Mouse (Mus musculus) heart, embryonic 14.5 days (tissue): ENCODE data around the gene Vwa8. TPM values are rescaled to one million over a fixed set of nuclear protein-coding genes. Genes with fewer than 3 reads are reported as not detected.

Experiments
- ATAC-seq: fragments of 200-750 bp; cut with Nextera tagmentation; 2 replicates; pipeline ENCODE4 v1.8.0; 2017; ENCODE audit warnings: low read depth, moderate TSS enrichment; ENCODE audit not compliant: insufficient number of reproducible peaks, insufficient read depth, low FRiP score
- H3K27ac ChIP-seq, 2 experiments: fragments of 200-500 bp in 1 of 2; fragments of 300-500 bp in 1 of 2; sonication (generic) in 1 of 2; replicated peaks in 1 of 2; 2 replicates each; pipeline ENCODE4 v1.5.1; 2012 to 2014; ENCODE audit warnings: low read depth in 2 of 2, low read length in 2 of 2, control low read depth in 1 of 2, mild to moderate bottlenecking in 1 of 2, mixed read lengths in 1 of 2; ENCODE audit not compliant: control insufficient read depth in 1 of 2, insufficient read depth in 1 of 2
- H3K27me3 ChIP-seq: fragments of 300-500 bp; sonication (generic); 2 replicates; pipeline ENCODE4 v1.6.1; 2014; ENCODE audit warnings: mild to moderate bottlenecking, low read length, control low read depth; ENCODE audit not compliant: control insufficient read depth, insufficient read depth
- H3K36me3 ChIP-seq: fragments of 300-500 bp; sonication (generic); 2 replicates; pipeline ENCODE4 v1.6.1; 2014; ENCODE audit warnings: mild to moderate bottlenecking, control low read depth, low read length, mixed read lengths; ENCODE audit not compliant: control insufficient read depth, insufficient read depth
- H3K4me1 ChIP-seq, 2 experiments: fragments of 200-500 bp in 1 of 2; fragments of 300-500 bp in 1 of 2; sonication (generic) in 1 of 2; 2 replicates each; pipeline ENCODE4 v1.6.1; 2012 to 2014; ENCODE audit warnings: low read length in 2 of 2, control low read depth in 1 of 2, mixed read lengths in 1 of 2; ENCODE audit not compliant: control insufficient read depth in 2 of 2, insufficient read depth in 2 of 2
- H3K4me2 ChIP-seq: fragments of 300-500 bp; sonication (generic); 2 replicates; pipeline ENCODE4 v1.6.1; 2014; ENCODE audit warnings: mild to moderate bottlenecking, low read length
- H3K4me3 ChIP-seq, 2 experiments: fragments of 200-500 bp in 1 of 2; fragments of 300-500 bp in 1 of 2; sonication (generic) in 1 of 2; 2 replicates each; pipeline ENCODE4 v1.5.1; 2012 to 2014; ENCODE audit warnings: low read length in 2 of 2, mild to moderate bottlenecking in 2 of 2, control low read depth in 1 of 2, low read depth in 1 of 2, moderate library complexity in 1 of 2; ENCODE audit not compliant: control insufficient read depth in 1 of 2, insufficient read depth in 1 of 2
- H3K9ac ChIP-seq: fragments of 300-500 bp; sonication (generic); 2 replicates; pipeline ENCODE4 v1.6.1; 2014; ENCODE audit warnings: mild to moderate bottlenecking, low read length
- H3K9me3 ChIP-seq: fragments of 300-500 bp; sonication (generic); 2 replicates; pipeline ENCODE4 v1.6.1; 2016; ENCODE audit warnings: low read length, control low read depth; ENCODE audit not compliant: control insufficient read depth
- WGBS: fragments of 180-500 bp; shearing (Covaris S2); extraction: QIAGEN DNeasy Blood & Tissue Kit; methylation state at CpG from one replicate; pipeline ENCODE4 v1.1.7; 2014; 5-methylcytosine and 5-hydroxymethylcytosine counted together
- polyA plus RNA-seq: library from polyadenylated mRNA; unstranded; fragments of >200 nt; fragmentation: Nextera tagmentation; extraction: Ambion mirVana; gene quantifications from 2 replicates; pipeline ENCODE4 v1.2.1, GENCODE M21; 2014

The Vwa8 gene
- polyA plus RNA-seq, 1 experiment from 2014 or later: 23.1 TPM

DNA sequence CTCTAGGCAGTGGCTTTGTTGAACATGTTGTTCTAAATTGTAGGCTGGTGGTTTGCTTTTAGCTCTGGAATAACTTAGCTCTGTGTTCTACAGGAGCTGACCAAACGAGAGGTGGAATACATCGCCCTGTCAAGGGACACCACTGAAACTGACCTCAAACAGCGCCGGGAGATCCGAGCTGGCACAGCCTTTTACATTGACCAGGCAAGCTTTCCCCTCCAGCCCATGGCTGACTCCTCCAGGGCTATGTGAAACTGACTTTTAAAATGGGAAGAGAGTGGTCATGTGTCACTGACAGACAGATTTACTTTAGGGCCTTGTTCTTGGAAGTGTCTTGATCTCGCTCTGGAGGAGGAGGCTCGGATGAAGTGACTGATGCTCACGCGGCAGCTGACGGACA is 63.2 kb downstream of the Vwa8 start:
- ATAC-seq: no peak
- WGBS: 74% methylated on average over 10 of the region's 10 CpGs

DNA sequence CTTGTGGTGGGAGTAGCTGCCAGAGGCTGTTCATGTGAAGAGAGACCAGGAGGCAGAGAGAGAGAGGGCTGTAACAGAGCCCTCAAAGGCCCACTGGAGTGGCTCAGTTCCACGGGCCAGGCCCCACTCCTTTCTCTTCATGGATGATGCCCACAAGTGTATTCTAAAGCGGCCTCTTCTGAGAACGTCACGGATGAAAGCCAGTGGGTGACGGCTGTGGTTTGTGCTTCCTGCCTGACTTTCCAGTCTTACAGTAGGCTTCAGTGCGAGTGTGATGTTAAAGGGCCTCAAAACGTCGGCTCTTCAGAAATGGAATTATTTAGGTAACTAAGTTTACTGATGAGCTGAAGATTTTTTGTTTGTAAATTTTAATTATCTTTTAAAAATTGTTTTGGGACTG is 65.3 kb downstream of the Vwa8 start:
- H3K27me3 ChIP-seq: no peaks in the 10 kb centered on the region
- H3K36me3 ChIP-seq: 0 out of 2 replicates have a peak, but pooled peaks cover 4% of the 10 kb centered on the region
- WGBS: 84% methylated on average over 8 of the region's 8 CpGs
- no peak overlapping the region for H3K9ac ChIP-seq
- no peaks in the 10 kb centered on the region for H3K4me1 ChIP-seq
- no peak overlapping the region for H3K27ac ChIP-seq
- no peak overlapping the region for H3K4me3 ChIP-seq
- no peak for ATAC-seq
- H3K4me2 ChIP-seq: no peak overlapping the region
- H3K9me3 ChIP-seq: no peaks in the 10 kb centered on the region

More for the DNA sequence above, 63.2 kb downstream of the Vwa8 start:
- no peak overlapping the region for H3K9ac ChIP-seq
- H3K4me1 ChIP-seq: no peaks in the 10 kb centered on the region
- H3K4me2 ChIP-seq: no peak overlapping the region
- H3K4me3 ChIP-seq: no peak overlapping the region
- no peak overlapping the region for H3K27ac ChIP-seq
- 0 out of 2 replicates have a peak, but pooled peaks cover 8% of the 10 kb centered on the region for H3K36me3 ChIP-seq
- no peaks in the 10 kb centered on the region for H3K27me3 ChIP-seq
- H3K9me3 ChIP-seq: no peaks in the 10 kb centered on the region

DNA sequence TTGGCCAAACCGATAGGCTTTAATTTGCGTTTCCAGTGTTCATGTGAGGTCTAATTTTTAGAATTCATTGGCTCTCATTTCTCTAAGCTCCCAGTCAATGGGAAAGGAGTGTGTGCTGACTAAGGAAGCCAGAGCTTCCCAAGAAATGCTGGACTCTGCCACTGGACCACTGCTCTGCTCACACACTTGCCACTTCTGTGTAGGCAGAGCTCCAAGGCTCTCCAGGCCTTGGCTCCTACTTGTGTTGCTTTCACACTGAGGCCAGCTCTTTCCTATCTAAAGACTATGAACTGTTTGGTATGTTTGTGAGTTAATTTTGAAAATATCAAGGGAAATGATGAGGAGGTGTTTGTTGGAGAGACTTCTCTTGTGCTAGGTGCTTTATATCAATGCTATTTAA is 67.8 kb downstream of the Vwa8 start:
- H3K4me1 ChIP-seq: no peaks in the 10 kb centered on the region

DNA sequence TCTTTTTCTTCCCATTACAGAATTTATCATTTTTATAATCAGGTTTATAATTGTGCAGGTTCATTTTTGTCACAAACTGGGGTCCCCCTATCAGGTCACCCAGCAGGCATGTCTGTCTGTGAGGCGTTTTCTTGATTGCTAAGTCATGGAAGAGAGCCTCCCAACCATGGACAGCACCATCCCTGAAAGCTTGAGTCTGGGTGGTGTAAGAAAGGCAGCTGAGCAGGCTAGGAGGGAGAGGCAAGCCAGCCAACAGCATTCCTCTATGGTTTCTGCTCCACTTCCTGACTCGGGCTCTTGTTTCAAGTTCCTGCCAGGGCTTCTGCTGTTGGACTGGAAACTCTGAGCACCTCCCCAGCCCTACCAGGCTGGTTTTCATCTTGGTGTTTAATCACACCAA is 72.4 kb downstream of the Vwa8 start:
- H3K4me2 ChIP-seq: no peak overlapping the region
- no peaks in the 10 kb centered on the region for H3K27me3 ChIP-seq
- H3K27ac ChIP-seq: no peak overlapping the region
- 0 out of 2 replicates have a peak, but pooled peaks cover 4% of the 10 kb centered on the region for H3K36me3 ChIP-seq
- ATAC-seq: no peak
- no peak overlapping the region for H3K9ac ChIP-seq
- H3K4me3 ChIP-seq: no peak overlapping the region
- H3K9me3 ChIP-seq: no peaks in the 10 kb centered on the region
- H3K4me1 ChIP-seq: no peaks in the 10 kb centered on the region
- WGBS: 32% methylated on average over 2 of the region's 2 CpGs

More for the DNA sequence above, 67.8 kb downstream of the Vwa8 start:
- no peak overlapping the region for H3K4me2 ChIP-seq
- no peak overlapping the region for H3K27ac ChIP-seq
- WGBS: 89% methylated on average over 2 of the region's 2 CpGs
- no peaks in the 10 kb centered on the region for H3K9me3 ChIP-seq
- H3K4me3 ChIP-seq: no peak overlapping the region
- no peak for ATAC-seq
- no peak overlapping the region for H3K9ac ChIP-seq
- no peaks in the 10 kb centered on the region for H3K27me3 ChIP-seq
- H3K36me3 ChIP-seq: 0 out of 2 replicates have a peak, but pooled peaks cover 4% of the 10 kb centered on the region

DNA sequence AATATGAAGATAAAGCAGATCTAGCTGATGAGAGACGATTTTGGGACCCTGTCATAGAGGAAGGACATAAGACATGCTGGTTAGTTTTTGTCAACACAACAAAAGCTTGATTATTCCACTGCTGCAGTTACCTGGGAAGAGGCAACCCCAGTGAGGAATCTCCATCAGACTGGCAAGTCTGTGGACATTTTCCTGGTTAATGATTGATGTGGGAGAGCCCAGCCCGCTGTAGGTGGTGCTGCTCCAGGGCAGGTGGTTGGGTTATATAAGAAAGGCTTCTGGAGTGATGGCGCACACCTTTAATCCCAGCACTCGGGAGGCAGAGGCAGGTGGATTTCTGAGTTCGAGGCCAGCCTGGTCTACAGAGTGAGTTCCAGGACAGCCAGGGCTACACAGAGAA is 74.8 kb downstream of the Vwa8 start:
- Histone ChIP-seq H3K4me3 (no peak overlapping the region), H3K27ac (no peak overlapping the region), H3K9ac (no peak overlapping the region), H3K36me3 (0 out of 2 replicates have a peak, but pooled peaks cover 6% of the 10 kb centered on the region), H3K4me2 (no peak overlapping the region), H3K27me3 (no peaks in the 10 kb centered on the region), H3K9me3 (no peaks in the 10 kb centered on the region), H3K4me1 (no peaks in the 10 kb centered on the region)
- ATAC-seq: no peak
- 80% methylated on average over 5 of the region's 5 CpGs for WGBS

DNA sequence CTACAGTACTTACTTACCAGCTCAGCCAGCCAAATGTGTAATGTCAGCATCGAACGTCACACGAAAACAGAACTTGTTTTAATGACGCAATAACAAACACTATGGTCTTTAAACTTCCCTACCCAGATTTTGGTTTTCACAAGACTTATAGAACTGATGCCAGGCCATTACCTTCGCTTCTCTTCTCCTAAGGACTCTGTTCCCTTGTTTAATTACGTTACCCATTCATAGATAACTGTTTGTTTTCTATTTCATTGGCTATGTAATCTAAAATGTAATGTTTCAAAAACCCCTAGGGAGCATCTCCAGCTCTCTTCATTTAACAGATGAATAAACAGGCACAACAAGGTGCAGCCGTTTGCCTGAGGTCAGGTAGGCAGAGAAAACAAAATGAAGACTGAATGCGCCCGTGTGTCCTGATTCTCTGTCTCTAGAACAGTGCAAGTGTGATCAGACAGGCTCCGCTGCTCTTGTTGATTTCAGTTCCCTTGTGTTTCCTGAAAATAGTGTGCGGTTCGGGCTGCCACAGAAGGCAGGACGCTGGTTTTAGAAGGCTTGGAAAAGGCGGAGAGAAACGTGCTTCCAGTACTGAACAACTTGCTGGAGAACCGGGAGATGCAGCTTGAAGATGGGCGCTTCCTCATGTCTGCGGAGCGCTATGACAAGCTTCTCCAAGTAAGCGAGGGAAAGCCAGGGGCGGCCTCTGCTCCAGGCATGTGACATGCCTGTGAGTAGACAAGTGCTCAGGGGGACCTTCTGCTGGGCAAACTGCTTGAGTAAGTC is 76.1 kb downstream of the Vwa8 start:
- no peaks in the 10 kb centered on the region for H3K27me3 ChIP-seq
- ATAC-seq: no peak
- no peaks in the 10 kb centered on the region for H3K9me3 ChIP-seq
- no peak overlapping the region for H3K4me3 ChIP-seq
- 83% methylated on average over 21 of the region's 21 CpGs for WGBS
- H3K4me2 ChIP-seq: no peak overlapping the region
- H3K9ac ChIP-seq: no peak overlapping the region
- H3K36me3 ChIP-seq: 0 out of 2 replicates have a peak, but pooled peaks cover 6% of the 10 kb centered on the region
- H3K27ac ChIP-seq: no peak overlapping the region
- H3K4me1 ChIP-seq: no peaks in the 10 kb centered on the region

DNA sequence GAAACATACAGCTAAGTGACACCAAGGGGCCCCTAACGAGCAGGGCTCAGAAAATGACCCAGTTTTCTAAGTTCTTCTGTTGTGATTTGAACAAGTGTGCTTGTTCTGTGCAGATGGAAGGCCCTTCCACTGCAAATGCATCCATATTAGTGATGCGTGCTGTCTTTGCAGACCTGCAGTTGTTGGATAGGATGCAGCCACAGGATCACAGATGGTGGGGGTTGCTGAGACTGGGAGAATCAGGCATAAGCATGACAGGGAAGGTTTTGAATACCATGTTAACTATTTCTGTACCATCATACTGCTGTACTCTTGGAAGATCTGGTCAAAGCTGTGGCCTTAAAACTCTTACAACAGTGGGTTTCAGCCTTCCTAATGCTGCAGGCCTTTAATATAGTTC is 83.2 kb downstream of the Vwa8 start:
- Histone ChIP-seq H3K9me3 (no peaks in the 10 kb centered on the region), H3K4me3 (no peak overlapping the region), H3K4me1 (no peaks in the 10 kb centered on the region), H3K4me2 (no peak overlapping the region), H3K9ac (no peak overlapping the region), H3K27ac (no peak overlapping the region), H3K36me3 (peaks cover 12% of the 10 kb centered on the region), H3K27me3 (no peaks in the 10 kb centered on the region)
- WGBS: 74% methylated on average over 2 of the region's 2 CpGs
- no peak for ATAC-seq

DNA sequence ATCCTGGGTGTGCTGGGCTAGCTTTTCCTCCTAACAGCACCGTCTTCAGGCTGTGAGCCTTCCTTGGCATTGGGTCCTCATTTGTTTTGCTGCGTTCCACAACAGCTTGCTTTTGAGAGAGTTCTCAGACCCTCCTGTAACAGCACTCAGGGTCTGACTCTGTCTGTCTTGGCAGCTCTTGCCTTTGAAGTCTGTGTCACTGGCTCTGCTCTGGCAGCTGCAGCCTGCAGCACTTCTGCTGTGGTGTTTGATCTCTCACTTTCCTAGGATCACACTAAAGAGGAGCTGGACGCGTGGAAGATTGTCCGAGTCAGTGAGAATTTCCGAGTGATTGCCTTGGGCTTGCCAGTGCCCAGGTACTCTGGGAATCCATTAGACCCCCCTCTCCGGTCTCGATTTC is 84.5 kb downstream of the Vwa8 start:
- WGBS: 60% methylated on average over 8 of the region's 8 CpGs
- Histone ChIP-seq H3K9me3 (no peaks in the 10 kb centered on the region), H3K27me3 (no peaks in the 10 kb centered on the region), H3K36me3 (peaks cover 19% of the 10 kb centered on the region), H3K4me1 (no peaks in the 10 kb centered on the region), H3K4me2 (no peak overlapping the region), H3K4me3 (no peak overlapping the region), H3K9ac (no peak overlapping the region), H3K27ac (no peak overlapping the region)
- ATAC-seq: no peak
